Mouse (Mus musculus) mouse trophoblast stem cell (cell line): ENCODE measurements around the gene Mthfs.
"Not testable (repeated sequence)": the region's sequence is repeated elsewhere in the genome, so short reads cannot be mapped to it uniquely, and the experiment has no call there.

Source experiments
- in situ Hi-C, 2 experiments: fragments of 300-500 bp; cut with MseI, MboI; formaldehyde crosslinking; loops; 2 replicates in 1 of 2; 3 replicates in 1 of 2; pipeline ENCODE4 v1.15.1; 2025

Gene Mthfs

GRCm38 (mm10) chr9:89210353-89211064 is at the start of gene Mthfs:
Gene Mthfs (plus strand): TSS chr9:89210676.
- in situ Hi-C loops = not testable (repeated sequence)

- in situ Hi-C loops = not testable (repeated sequence)
Measured at GRCm38 (mm10) chr9:89172539-89172938, 37.9 kb upstream of the Mthfs start.

GRCm38 (mm10) chr9:89178833-89179232 is 31.6 kb upstream of the Mthfs start:
- in situ Hi-C loops = not testable (repeated sequence)

- in situ Hi-C loops = not testable (repeated sequence)
Measured at GRCm38 (mm10) chr9:89179469-89179868, 31.0 kb upstream of the Mthfs start.

GRCm38 (mm10) chr9:89187006-89187405 is 23.5 kb upstream of the Mthfs start:
- in situ Hi-C loops = not testable (repeated sequence)

- in situ Hi-C loops = not testable (repeated sequence)
Measured at GRCm38 (mm10) chr9:89195483-89195882, 15.0 kb upstream of the Mthfs start.

GRCm38 (mm10) chr9:89197509-89197908 is 13.0 kb upstream of the Mthfs start:
- in situ Hi-C loops = not testable (repeated sequence)

- in situ Hi-C loops = not testable (repeated sequence)
Measured at GRCm38 (mm10) chr9:89198349-89198748, 12.1 kb upstream of the Mthfs start.

GRCm38 (mm10) chr9:89198969-89199416 is 11.5 kb upstream of the Mthfs start, which contains the start of the genes Bcl2a1b and Gm29094:
Gene Bcl2a1b (plus strand): TSS chr9:89199209.
Gene Gm29094 (plus strand): TSS chr9:89199379.
- in situ Hi-C loops = not testable (repeated sequence)

- in situ Hi-C loops = not testable (repeated sequence)
Measured at GRCm38 (mm10) chr9:89202256-89202655, 8.2 kb upstream of the Mthfs start.

- in situ Hi-C loops = not testable (repeated sequence)
Measured at GRCm38 (mm10) chr9:89208939-89209338, 1.5 kb upstream of the Mthfs start.

- in situ Hi-C loops = not testable (repeated sequence)
Measured at GRCm38 (mm10) chr9:89211065-89211858, 786 bp downstream of the Mthfs start.

- in situ Hi-C loops = not testable (repeated sequence)
Measured at GRCm38 (mm10) chr9:89212428-89212827, 2.0 kb downstream of the Mthfs start.

GRCm38 (mm10) chr9:89218174-89218573 is 7.7 kb downstream of the Mthfs start:
- in situ Hi-C loops = not testable (repeated sequence)

GRCm38 (mm10) chr9:89219668-89220067 is 9.2 kb downstream of the Mthfs start:
- in situ Hi-C loops = loop anchor here (5.0 to 10.0 kb wide), 2 partner anchors 455 to 512 kb away; no protein-coding TSS in a partner anchor

GRCm38 (mm10) chr9:89220704-89221287 is 10.3 kb downstream of the Mthfs start:
- in situ Hi-C loops = loop anchor here (5.0 to 10.0 kb wide), 2 partner anchors 454 to 513 kb away; no protein-coding TSS in a partner anchor

- in situ Hi-C loops = loop anchor here in 1 of 2 experiments (10.0 kb wide), 1 partner anchor 449 kb away; no protein-coding TSS in a partner anchor
Measured at GRCm38 (mm10) chr9:89226071-89226470, 15.6 kb downstream of the Mthfs start.

- in situ Hi-C loops = loop anchor here in 1 of 2 experiments (10.0 kb wide), 1 partner anchor 447 kb away; no protein-coding TSS in a partner anchor
Measured at GRCm38 (mm10) chr9:89228122-89228521, 17.6 kb downstream of the Mthfs start.

- in situ Hi-C loops = not testable (repeated sequence)
Measured at GRCm38 (mm10) chr9:89230897-89231497, 20.5 kb downstream of the Mthfs start.

- in situ Hi-C loops = not testable (repeated sequence)
Measured at GRCm38 (mm10) chr9:89237131-89237530, 26.7 kb downstream of the Mthfs start.

- in situ Hi-C loops = not testable (repeated sequence)
Measured at GRCm38 (mm10) chr9:89238976-89239505, 28.6 kb downstream of the Mthfs start.
